Mouse (Mus musculus) ovary, adult 10 weeks (tissue): ENCODE data around the gene Rnd2. TPM values are rescaled to one million over a fixed set of nuclear protein-coding genes. Genes with fewer than 3 reads are reported as not detected.

Experiments
- polyA plus RNA-seq: library from polyadenylated mRNA; stranded (reverse); fragments of 350-450 nt; fragmentation: Illumina TruSeq; extraction: RNeasy Lipid Tissue Mini Kit (QIAGEN cat#74804); gene quantifications from one replicate; pipeline ENCODE4 v1.2.3, GENCODE M21; 2014

The Rnd2 gene
- 31.6 TPM for polyA plus RNA-seq

GRCm38 (mm10) chr11:101464211-101465100 lies at the start of gene Rnd2:
Rnd2 (plus strand) TSS chr11:101464999.

DNA sequence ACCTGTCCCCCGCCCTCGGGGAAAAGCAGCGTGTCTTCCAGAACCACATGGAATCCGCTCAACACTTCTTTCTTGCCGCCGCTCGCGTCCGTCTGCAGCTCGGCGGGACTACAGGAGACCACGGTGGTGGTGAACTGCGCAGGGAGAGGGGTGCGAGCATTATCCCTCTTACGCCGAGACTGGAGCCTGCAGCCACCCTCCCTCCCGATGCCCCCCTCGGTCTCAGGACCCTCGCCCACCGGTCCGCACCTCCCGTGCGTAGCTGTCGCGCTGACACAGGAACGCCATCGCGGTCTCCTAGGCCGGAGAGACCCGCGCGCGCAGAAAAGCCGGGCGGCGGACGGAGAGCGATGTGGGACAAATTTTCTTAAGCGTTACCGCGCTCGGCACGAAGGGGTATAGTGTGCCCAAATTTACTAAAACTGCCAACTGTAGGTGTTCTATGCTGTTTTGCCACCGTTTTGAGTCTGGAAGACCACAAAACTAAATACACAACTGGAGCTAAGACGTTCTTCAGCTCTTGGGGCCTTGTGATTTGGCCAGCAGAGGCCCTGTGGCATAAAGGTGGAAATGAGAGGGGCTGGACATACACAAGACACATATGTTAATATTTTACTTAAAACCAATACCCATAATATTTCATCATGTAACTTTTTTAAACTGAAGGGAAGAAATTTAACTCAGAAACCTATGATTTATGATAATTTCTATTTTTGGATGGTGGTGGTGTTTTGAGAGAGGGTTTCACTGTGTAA lies 47.5 kb upstream of the Rnd2 start, which contains the start of gene Aarsd1:
TSS of gene Aarsd1 (minus strand) at position 515 of the 755 bp plus-strand sequence.

DNA sequence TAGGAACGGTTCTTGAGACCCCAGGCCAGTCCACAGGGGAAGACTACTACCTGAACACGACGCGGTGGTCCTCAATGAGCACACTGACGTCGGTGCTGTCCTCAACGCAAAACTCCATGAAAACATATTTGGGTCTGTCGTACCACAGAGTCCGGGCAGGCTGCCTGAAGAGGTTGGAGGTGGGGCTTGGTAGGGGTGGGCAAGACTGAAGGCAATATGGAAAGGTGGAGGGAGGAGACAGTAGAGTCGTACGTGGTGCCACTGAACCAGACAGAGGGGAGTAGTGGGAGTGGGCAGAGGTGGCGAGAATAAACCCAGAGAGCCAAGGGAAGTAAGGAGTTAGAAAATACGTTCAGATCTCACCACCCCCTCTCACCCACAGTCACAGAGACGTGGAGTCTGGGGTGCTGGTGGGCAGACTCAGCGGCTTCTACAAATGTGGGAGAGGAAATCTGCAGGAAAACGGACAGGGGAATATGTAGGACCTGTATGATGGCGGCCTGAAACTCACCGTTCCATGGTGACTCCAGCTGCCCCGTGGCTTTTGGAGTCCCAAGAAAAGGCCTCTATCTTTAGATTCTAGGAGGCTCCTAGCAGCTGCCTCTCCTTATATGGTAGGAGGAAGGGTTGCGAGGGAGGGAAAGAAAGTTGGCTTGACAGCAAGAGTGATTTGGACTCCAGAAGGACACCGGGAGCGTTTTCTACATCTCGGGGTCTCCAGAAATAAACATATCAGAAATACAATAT lies 40.5 kb upstream of the Rnd2 start, which contains the start of gene Gm27029:
TSS of gene Gm27029 (minus strand) at position 692 of the 747 bp plus-strand sequence.

DNA sequence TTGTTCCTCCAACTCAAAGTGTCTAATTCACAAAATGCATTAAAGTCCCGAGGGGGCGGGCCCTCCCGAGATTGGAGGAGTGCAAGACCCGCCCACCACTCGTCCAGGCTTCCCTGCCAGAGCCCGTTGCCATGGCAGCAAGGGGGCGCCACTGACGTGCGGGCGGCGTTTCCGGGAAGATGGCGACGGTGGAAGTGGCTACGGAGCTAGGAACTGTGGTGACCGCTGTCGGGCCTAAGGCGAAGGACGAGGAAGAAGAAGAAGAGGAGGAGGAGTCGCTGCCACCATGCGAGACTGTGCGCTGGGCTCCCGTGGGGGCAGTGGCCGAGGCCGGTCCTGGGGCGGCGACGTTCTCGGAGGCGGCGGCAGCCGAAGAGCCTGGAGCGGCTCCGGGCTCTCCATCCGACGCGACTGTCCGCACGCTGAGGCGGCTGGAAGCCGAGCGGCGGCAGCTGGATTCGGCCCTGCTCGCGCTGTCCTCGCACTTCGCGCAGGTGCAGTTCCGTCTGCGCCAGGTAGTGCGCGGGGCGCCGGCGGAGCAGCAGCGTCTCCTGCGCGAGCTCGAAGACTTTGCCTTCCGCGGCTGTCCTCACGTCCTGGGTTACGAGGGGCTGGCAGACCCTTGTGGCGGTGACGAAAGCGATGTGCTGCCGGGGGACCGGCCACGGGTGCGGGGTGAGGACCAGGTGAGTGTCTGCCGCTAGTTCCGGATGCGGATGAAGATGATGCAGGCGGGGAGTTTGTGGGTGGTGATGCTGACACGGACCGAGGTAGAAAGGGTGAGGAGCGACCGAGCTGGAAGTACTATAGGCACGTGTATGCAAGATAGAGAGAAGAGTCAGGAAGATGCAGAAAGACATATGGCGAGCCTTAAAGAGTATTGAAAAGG lies 39.6 kb upstream of the Rnd2 start, which contains the start of the genes Rundc1 and Ptges3l:
TSS of gene Rundc1 (plus strand) at position 161 of the 889 bp plus-strand sequence.
TSS of gene Ptges3l (minus strand) at position 409 of the 889 bp plus-strand sequence.

DNA sequence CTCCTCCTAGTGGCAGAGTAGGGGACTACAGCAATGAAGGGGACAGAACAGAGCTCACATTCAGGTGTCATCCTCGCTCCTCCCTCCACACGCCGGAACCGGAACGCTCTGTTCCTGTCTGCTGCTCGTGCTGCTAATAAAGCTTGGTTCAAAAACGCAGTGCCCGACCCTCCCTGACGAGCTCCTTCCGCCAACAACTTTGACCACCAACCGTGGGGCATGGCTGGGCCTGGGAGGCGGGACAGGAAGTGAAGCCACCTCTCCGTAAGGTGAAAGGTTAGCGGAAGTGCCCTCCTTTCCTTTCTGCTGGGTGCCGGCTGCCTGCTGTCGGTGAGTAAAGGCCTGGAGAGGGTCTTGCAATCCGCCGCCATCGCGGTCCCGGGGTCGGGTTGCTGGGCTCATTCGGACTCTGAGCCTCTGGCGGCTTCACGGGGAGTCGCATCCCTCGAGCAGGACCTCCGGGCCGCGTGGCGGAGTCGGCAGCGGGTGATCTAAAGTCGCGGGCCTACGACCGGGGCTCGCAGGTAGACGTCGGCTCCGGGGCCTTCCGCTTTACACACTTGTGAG lies 22.6 kb upstream of the Rnd2 start, which contains the start of gene Rpl27:
TSS of gene Rpl27 (plus strand) at position 172 of the 567 bp plus-strand sequence.

GRCm38 (mm10) chr11:101448274-101448746 lies 16.5 kb upstream of the Rnd2 start, which contains the start of gene Ifi35:
Ifi35 (plus strand) TSS chr11:101448407.

GRCm38 (mm10) chr11:101465869-101466551 lies 1.2 kb downstream of the Rnd2 start, which contains the start of gene Vat1:
Vat1 (minus strand) TSS chr11:101466230.

Other genes starting within 250 kb of the Rnd2 start
- 28.3 TPM for gene Ezh1, start 238.5 kb upstream of the Rnd2 start, polyA plus RNA-seq
- gene Ramp2, start 219.0 kb upstream of the Rnd2 start, polyA plus RNA-seq: 10.1 TPM
- gene Vps25, start 211.3 kb upstream of the Rnd2 start, polyA plus RNA-seq: 62.5 TPM
- gene Wnk4, start 204.4 kb upstream of the Rnd2 start, polyA plus RNA-seq: not detected
- 1.3 TPM for gene Cntd1, start 186.0 kb upstream of the Rnd2 start, polyA plus RNA-seq
- gene Coa3, start 185.9 kb upstream of the Rnd2 start, polyA plus RNA-seq: 3.5 TPM
- 83.0 TPM for gene Becn1, start 162.7 kb upstream of the Rnd2 start, polyA plus RNA-seq
- 240 TPM for gene Psme3, start 148.8 kb upstream of the Rnd2 start, polyA plus RNA-seq
- 0.26 TPM for gene Aoc2, start 139.9 kb upstream of the Rnd2 start, polyA plus RNA-seq
- gene Aoc3, start 134.4 kb upstream of the Rnd2 start, polyA plus RNA-seq: 59.7 TPM
- gene G6pc, start 97.4 kb upstream of the Rnd2 start, polyA plus RNA-seq: not detected
- 8.1 TPM for gene Aarsd1, start 47.4 kb upstream of the Rnd2 start, polyA plus RNA-seq
- not detected for gene Gm27029, start 40.2 kb upstream of the Rnd2 start, polyA plus RNA-seq
- 3.1 TPM for gene Rundc1, start 39.9 kb upstream of the Rnd2 start, polyA plus RNA-seq
- gene Ptges3l, start 39.7 kb upstream of the Rnd2 start, polyA plus RNA-seq: 3.0 TPM
- gene Rpl27, start 22.7 kb upstream of the Rnd2 start, polyA plus RNA-seq: 91.3 TPM
- gene Ifi35, start 16.6 kb upstream of the Rnd2 start, polyA plus RNA-seq: 0.68 TPM
- 1.8 TPM for gene Vat1, start 1.2 kb downstream of the Rnd2 start, polyA plus RNA-seq
- gene Brca1, start 87.0 kb downstream of the Rnd2 start, polyA plus RNA-seq: 24.1 TPM
- gene Nbr1, start 87.2 kb downstream of the Rnd2 start, polyA plus RNA-seq: 140 TPM
- 4.6 TPM for gene Tmem106a, start 117.2 kb downstream of the Rnd2 start, polyA plus RNA-seq
- not detected for gene Gm11634, start 134.3 kb downstream of the Rnd2 start, polyA plus RNA-seq
- gene Rdm1, start 162.2 kb downstream of the Rnd2 start, polyA plus RNA-seq: not detected
- 4.6 TPM for gene Arl4d, start 200.5 kb downstream of the Rnd2 start, polyA plus RNA-seq